Mouse (Mus musculus): ENCODE measurements at regions not wholly inside any gene's neighbourhood (a gene's known extent, or its start where the extent isn't known, plus 50 kb on each side); places are given as distances from the start of the nearest gene placed in this dataset.

GRCm38 (mm10) chr7:71648314-71648713, 297.0 kb upstream of the Gm10295 start:
- TF ChIP-seq CTCF (IDR thresholded peaks at IDR 0.05; ENCODE audit: borderline replicate concordance, extremely low read depth, insufficient read depth, insufficient read length) (no peak), POLR2A (IDR thresholded peaks at IDR 0.05; ENCODE audit: borderline replicate concordance, extremely low read depth, insufficient read depth, insufficient read length, poor library complexity, severe bottlenecking) (no peak)
